Mouse (Mus musculus) MEL (cell line): Measurements from ENCODE around the gene Il12rb1.
A peak's percentile ranks its signal among the peaks of the same experiment; 100 is the strongest.

Experiments
- MAX ChIP-seq: IDR thresholded peaks from 2 replicates; pipeline ENCODE4 v1.6.1; 2011; ENCODE audit warnings: low read length, improper control_type of control experiment
- RAD21 ChIP-seq: IDR thresholded peaks from 2 replicates; pipeline ENCODE4 v1.6.1; 2011; ENCODE audit warnings: mild to moderate bottlenecking, low read depth, low read length, improper control_type of control experiment
- USF2 ChIP-seq, 2 experiments: IDR thresholded peaks; 2 replicates each; pipeline ENCODE4 v1.6.1; 2011 to 2012; ENCODE audit warnings: improper control_type of control experiment in 2 of 2, low read length in 2 of 2, borderline replicate concordance in 1 of 2, inconsistent platforms in 1 of 2, low read depth in 1 of 2, mild to moderate bottlenecking in 1 of 2; ENCODE audit not compliant: insufficient read depth in 1 of 2

- TF ChIP-seq MAX (no peak), USF2 (IDR thresholded peaks at IDR 0.05; ENCODE audit: borderline replicate concordance in 1 of 2, insufficient read depth in 1 of 2, low read depth in 1 of 2, low read length in 2 of 2) (no peak), RAD21 (peak; percentile 79)
Measured at GRCm38 (mm10) chr8:70844523-70844922, 36.3 kb downstream of the Il12rb1 start.
